Mouse (Mus musculus): ENCODE data around the gene Gm15517. TPM values are rescaled to one million over a fixed set of nuclear protein-coding genes. Genes with fewer than 3 reads are reported as not detected.
"Not testable (repeated sequence)": the region's sequence is repeated elsewhere in the genome, so short reads cannot be mapped to it uniquely, and the experiment has no call there.

Gene Gm15517
- not detected for total RNA-seq (2021)
- long read RNA-seq: 0 reads

- no peak for DNase-seq (ENCODE audit: low spot score in 2 of 2)
Observed at GRCm38 (mm10) chr7:44261147-44261546, at the start of gene Gm15517. TSS of gene Gm15517 (plus strand) at chr7:44261447.

GRCm38 (mm10) chr7:44215645-44216044 is 45.6 kb upstream of the Gm15517 start, which contains the start of gene Klk1b5:
TSS of gene Klk1b5 (plus strand) at chr7:44215945.
- DNase-seq (ENCODE audit: low spot score in 2 of 2): no peak

- not testable (repeated sequence) for DNase-seq (ENCODE audit: low spot score in 2 of 2)
Observed at GRCm38 (mm10) chr7:44221601-44222000, 39.6 kb upstream of the Gm15517 start.

- not testable (repeated sequence) for DNase-seq (ENCODE audit: low spot score in 2 of 2)
Observed at GRCm38 (mm10) chr7:44222335-44222734, 38.9 kb upstream of the Gm15517 start.

GRCm38 (mm10) chr7:44225076-44225475 is 36.2 kb upstream of the Gm15517 start, which contains the start of gene Klk1:
TSS of gene Klk1 (plus strand) at chr7:44225360.
- no peak for DNase-seq (ENCODE audit: low spot score in 2 of 2)

- DNase-seq (ENCODE audit: low spot score in 2 of 2): no peak
Observed at GRCm38 (mm10) chr7:44235909-44236308, 25.3 kb upstream of the Gm15517 start, which contains the start of gene Gm36864. TSS of gene Gm36864 (plus strand) at chr7:44236177.

GRCm38 (mm10) chr7:44239913-44240312 is 21.3 kb upstream of the Gm15517 start:
- DNase-seq (ENCODE audit: low spot score in 2 of 2): no peak

- DNase-seq (ENCODE audit: low spot score in 2 of 2): no peak
Observed at GRCm38 (mm10) chr7:44240712-44241111, 20.5 kb upstream of the Gm15517 start.

- DNase-seq (ENCODE audit: low spot score in 2 of 2): no peak
Observed at GRCm38 (mm10) chr7:44241163-44241562, 20.1 kb upstream of the Gm15517 start.

- no peak for DNase-seq (ENCODE audit: low spot score in 2 of 2)
Observed at GRCm38 (mm10) chr7:44244080-44244479, 17.2 kb upstream of the Gm15517 start.

- peak; percentile 93 to 96 for DNase-seq (ENCODE audit: low spot score in 2 of 2)
Observed at GRCm38 (mm10) chr7:44246055-44246983, 14.9 kb upstream of the Gm15517 start, which contains the start of the genes 1700028J19Rik and 2410002F23Rik. TSS of gene 1700028J19Rik (minus strand) at chr7:44246695. TSS of gene 2410002F23Rik (plus strand) at chr7:44246722.

GRCm38 (mm10) chr7:44246984-44247470 is 14.2 kb upstream of the Gm15517 start:
- DNase-seq (ENCODE audit: low spot score in 2 of 2): peak in 1 of 2 experiments; percentile 63

- no peak for DNase-seq (ENCODE audit: low spot score in 2 of 2)
Observed at GRCm38 (mm10) chr7:44247971-44248370, 13.3 kb upstream of the Gm15517 start.

- no peak for DNase-seq (ENCODE audit: low spot score in 2 of 2)
Observed at GRCm38 (mm10) chr7:44249248-44249647, 12.0 kb upstream of the Gm15517 start.

GRCm38 (mm10) chr7:44250732-44251275 is 10.4 kb upstream of the Gm15517 start:
- DNase-seq (ENCODE audit: low spot score in 2 of 2): not testable (repeated sequence)

GRCm38 (mm10) chr7:44253023-44253616 is 8.1 kb upstream of the Gm15517 start:
- no peak for DNase-seq (ENCODE audit: low spot score in 2 of 2)

GRCm38 (mm10) chr7:44254930-44255329 is 6.3 kb upstream of the Gm15517 start:
- no peak for DNase-seq (ENCODE audit: low spot score in 2 of 2)

GRCm38 (mm10) chr7:44257278-44257677 is 4.0 kb upstream of the Gm15517 start, which contains the start of gene Acp4:
TSS of gene Acp4 (minus strand) at chr7:44257378.
- no peak for DNase-seq (ENCODE audit: low spot score in 2 of 2)

- no peak for DNase-seq (ENCODE audit: low spot score in 2 of 2)
Observed at GRCm38 (mm10) chr7:44260410-44260809, 837 bp upstream of the Gm15517 start.

GRCm38 (mm10) chr7:44262791-44263643 is 1.8 kb downstream of the Gm15517 start:
- peak; percentile 99 for DNase-seq (ENCODE audit: low spot score in 2 of 2)

Measured in layer of hippocampus, postnatal 10 days (tissue).